Mouse (Mus musculus) layer of hippocampus, adult 9-11 months (tissue): ENCODE data around the gene Gdf10.

Experiments used
- DNase-seq: peaks from one replicate; pipeline ENCODE4 v3.0.0; 2022

Gdf10 gene

GRCm38 (mm10) chr14:33923168-33924070 lies at the start of gene Gdf10:
Gdf10 (plus strand) TSS chr14:33923587.
- DNase-seq, result peak; percentile 34

GRCm38 (mm10) chr14:33878826-33879225 lies 44.6 kb upstream of the Gdf10 start:
- no peak for DNase-seq

- no peak for DNase-seq
Observed at GRCm38 (mm10) chr14:33880236-33880635, 43.2 kb upstream of the Gdf10 start.

GRCm38 (mm10) chr14:33881471-33881870 lies 41.9 kb upstream of the Gdf10 start:
- DNase-seq, result no peak

GRCm38 (mm10) chr14:33883046-33883445 lies 40.3 kb upstream of the Gdf10 start:
- DNase-seq, result no peak

GRCm38 (mm10) chr14:33885466-33885865 lies 37.9 kb upstream of the Gdf10 start:
- no peak for DNase-seq

GRCm38 (mm10) chr14:33888387-33889035 lies 34.9 kb upstream of the Gdf10 start:
- DNase-seq, result no peak

GRCm38 (mm10) chr14:33889971-33890370 lies 33.4 kb upstream of the Gdf10 start:
- DNase-seq, result no peak

- DNase-seq, result no peak
Observed at GRCm38 (mm10) chr14:33891507-33891906, 31.9 kb upstream of the Gdf10 start.

- peak; percentile 26 for DNase-seq
Observed at GRCm38 (mm10) chr14:33895777-33896176, 27.6 kb upstream of the Gdf10 start.

GRCm38 (mm10) chr14:33896628-33897300 lies 26.6 kb upstream of the Gdf10 start:
- DNase-seq, result no peak

- no peak for DNase-seq
Observed at GRCm38 (mm10) chr14:33902783-33903182, 20.6 kb upstream of the Gdf10 start.

GRCm38 (mm10) chr14:33903199-33903598 lies 20.2 kb upstream of the Gdf10 start:
- DNase-seq, result no peak

- DNase-seq, result no peak
Observed at GRCm38 (mm10) chr14:33904851-33905250, 18.5 kb upstream of the Gdf10 start.

- peak; percentile 35 for DNase-seq
Observed at GRCm38 (mm10) chr14:33913727-33914126, 9.7 kb upstream of the Gdf10 start.

GRCm38 (mm10) chr14:33914206-33914605 lies 9.2 kb upstream of the Gdf10 start:
- DNase-seq, result no peak

- DNase-seq, result peak; percentile 74
Observed at GRCm38 (mm10) chr14:33920727-33921559, 2.4 kb upstream of the Gdf10 start.

- no peak for DNase-seq
Observed at GRCm38 (mm10) chr14:33922771-33923167, 618 bp upstream of the Gdf10 start.

GRCm38 (mm10) chr14:33931853-33932252 lies 8.5 kb downstream of the Gdf10 start:
- no peak for DNase-seq

GRCm38 (mm10) chr14:33932935-33933703 lies 9.7 kb downstream of the Gdf10 start:
- peak; percentile 35 for DNase-seq

- DNase-seq, result peak; percentile 45
Observed at GRCm38 (mm10) chr14:33933778-33934317, 10.5 kb downstream of the Gdf10 start.
